Mouse (Mus musculus) kidney, adult 2 months (tissue): ENCODE measurements around the gene Olfr1442.
"Not testable (repeated sequence)": the region's sequence is repeated elsewhere in the genome, so short reads cannot be mapped to it uniquely, and the experiment has no call there.

Experiments
- CTCF ChIP-seq: fragments of 200-500 bp; conservative IDR thresholded peaks from 2 replicates; pipeline ENCODE4 v1.5.1; 2011; ENCODE audit warnings: low read depth, mild to moderate bottlenecking, control low read depth, low read length, moderate library complexity, mixed read lengths; ENCODE audit not compliant: insufficient read depth, insufficient read length
- POLR2A ChIP-seq: fragments of 200-500 bp; IDR thresholded peaks from one replicate; pipeline ENCODE4 v1.6.1; 2011; ENCODE audit warnings: low read depth, low read length, control low read depth

DNA sequence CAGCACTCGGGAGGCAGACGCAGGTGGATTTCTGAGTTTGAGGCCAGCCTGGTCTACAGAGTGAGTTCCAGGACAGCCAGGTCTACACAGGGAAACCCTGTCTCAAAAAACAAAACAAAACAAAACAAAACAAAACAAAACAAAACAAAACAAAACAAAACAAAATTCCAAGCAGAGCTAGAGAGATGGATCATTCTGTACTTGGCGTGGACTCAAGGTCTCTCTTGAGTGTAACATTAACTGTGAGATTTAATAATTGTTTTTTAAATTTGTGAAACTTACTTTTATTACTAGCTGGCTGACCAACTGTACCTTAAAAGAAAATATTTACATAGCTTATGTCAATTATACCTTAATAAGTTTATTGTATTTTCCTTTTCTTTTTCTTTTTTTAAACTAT lies 1.6 kb upstream of the Olfr1442 start:
- TF ChIP-seq CTCF, POLR2A: not testable (repeated sequence)
